Mouse (Mus musculus) liver, embryonic 15.5 days (tissue): ENCODE results near the gene Fam222b. TPM values are rescaled to one million over a fixed set of nuclear protein-coding genes. Genes with fewer than 3 reads are reported as not detected.
"Not testable (repeated sequence)": the region's sequence is repeated elsewhere in the genome, so short reads cannot be mapped to it uniquely, and the experiment has no call there.

Experiments
- ATAC-seq: fragments of 200-750 bp; cut with Nextera tagmentation; 2 replicates; pipeline ENCODE4 v1.8.0; 2017; ENCODE audit warnings: moderate number of reproducible peaks, mild to moderate bottlenecking, moderate library complexity; ENCODE audit not compliant: insufficient read depth
- H3K27ac ChIP-seq: fragments of 300-500 bp; sonication (generic); replicated peaks from 2 replicates; pipeline ENCODE4 v1.5.1; 2015; ENCODE audit warnings: mild to moderate bottlenecking, inconsistent platforms
- H3K27me3 ChIP-seq: fragments of 300-500 bp; sonication (generic); 2 replicates; pipeline ENCODE4 v1.6.1; 2015; ENCODE audit warnings: mild to moderate bottlenecking, inconsistent platforms
- H3K36me3 ChIP-seq: fragments of 300-500 bp; sonication (generic); replicated peaks from 2 replicates; pipeline ENCODE4 v1.6.1; 2015; ENCODE audit warnings: moderate library complexity, mild to moderate bottlenecking, inconsistent platforms
- H3K4me1 ChIP-seq: fragments of 300-500 bp; sonication (generic); replicated peaks from 2 replicates; pipeline ENCODE4 v1.6.1; 2015; ENCODE audit warnings: inconsistent platforms
- H3K4me2 ChIP-seq: fragments of 300-500 bp; sonication (generic); 2 replicates; pipeline ENCODE4 v1.6.1; 2015; ENCODE audit warnings: moderate library complexity, mild to moderate bottlenecking, inconsistent platforms
- H3K4me3 ChIP-seq: fragments of 300-500 bp; sonication (generic); replicated peaks from 2 replicates; pipeline ENCODE4 v1.5.1; 2015; ENCODE audit warnings: mild to moderate bottlenecking, inconsistent platforms
- H3K9ac ChIP-seq: fragments of 300-500 bp; sonication (generic); 2 replicates; pipeline ENCODE4 v1.6.1; 2015; ENCODE audit warnings: moderate library complexity, mild to moderate bottlenecking, inconsistent platforms
- H3K9me3 ChIP-seq: fragments of 300-500 bp; sonication (generic); replicated peaks from 2 replicates; pipeline ENCODE4 v1.6.1; 2016; ENCODE audit warnings: inconsistent platforms
- WGBS: fragments of 180-500 bp; shearing (Covaris S2); methylation state at CpG from one replicate; pipeline ENCODE4 v1.1.7; 2015; ENCODE audit warnings: mixed read lengths; ENCODE audit not compliant: insufficient replicate concordance; 5-methylcytosine and 5-hydroxymethylcytosine counted together
- polyA plus RNA-seq: library from polyadenylated mRNA; unstranded; fragments of >200 nt; fragmentation: Nextera tagmentation; extraction: Ambion mirVana; gene quantifications from 2 replicates; pipeline ENCODE4 v1.2.1, GENCODE M21; 2015

Fam222b gene
- polyA plus RNA-seq, result 4.2 and 4.3 TPM in 2 replicates

DNA sequence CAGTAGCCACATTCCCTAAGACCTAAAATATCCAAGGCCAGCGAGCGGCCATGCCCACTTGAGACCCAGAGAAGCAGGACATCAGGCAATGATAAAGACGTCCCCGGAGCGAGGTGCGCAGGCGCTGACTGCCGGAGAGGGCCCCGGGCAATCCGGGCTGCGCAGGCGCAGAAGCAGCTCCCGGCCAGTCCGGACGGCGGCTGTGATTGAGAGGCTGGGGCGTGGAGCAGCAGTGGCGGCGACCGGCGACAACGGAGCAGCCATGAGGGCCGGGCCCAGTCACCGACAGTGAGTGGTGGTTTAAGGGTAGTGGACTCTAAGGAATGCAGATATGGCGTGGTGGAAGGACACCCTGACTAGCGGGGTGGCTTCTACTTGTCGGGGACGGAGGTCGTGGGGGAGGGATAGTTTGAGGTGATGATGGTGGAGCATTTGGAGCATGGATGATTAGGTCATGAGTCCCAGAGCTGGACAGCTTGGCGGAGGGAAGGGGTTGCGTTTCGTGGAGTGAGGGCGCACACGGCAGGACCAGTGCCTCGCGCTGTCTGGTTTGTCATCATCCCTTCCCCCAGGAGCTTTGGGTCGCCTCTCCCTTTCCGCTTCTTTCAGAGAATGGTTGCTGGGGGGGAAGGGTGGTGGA lies at the start of gene Fam222b:
TSS of gene Fam222b (plus strand) at position 157 of the 640 bp plus-strand sequence.
- peaks cover 32% of the 10 kb centered on the region for H3K4me1 ChIP-seq
- H3K9ac ChIP-seq, result peak within 1 kb of the TSS; percentile 62
- peak within 1 kb of the TSS; percentile 55 for H3K27ac ChIP-seq
- H3K36me3 ChIP-seq, result no peaks in the 10 kb centered on the region
- peaks cover 10% of the 10 kb centered on the region; the same call in 1 of the 2 replicates for H3K27me3 ChIP-seq
- no peaks in the 10 kb centered on the region for H3K9me3 ChIP-seq
- WGBS, result under 1% methylated on average over 38 of the region's 38 CpGs
- peak within 1 kb of the TSS; percentile 94 for H3K4me2 ChIP-seq
- peak within 1 kb of the TSS; percentile 68 for H3K4me3 ChIP-seq
- ATAC-seq, result peak; percentile 89

DNA sequence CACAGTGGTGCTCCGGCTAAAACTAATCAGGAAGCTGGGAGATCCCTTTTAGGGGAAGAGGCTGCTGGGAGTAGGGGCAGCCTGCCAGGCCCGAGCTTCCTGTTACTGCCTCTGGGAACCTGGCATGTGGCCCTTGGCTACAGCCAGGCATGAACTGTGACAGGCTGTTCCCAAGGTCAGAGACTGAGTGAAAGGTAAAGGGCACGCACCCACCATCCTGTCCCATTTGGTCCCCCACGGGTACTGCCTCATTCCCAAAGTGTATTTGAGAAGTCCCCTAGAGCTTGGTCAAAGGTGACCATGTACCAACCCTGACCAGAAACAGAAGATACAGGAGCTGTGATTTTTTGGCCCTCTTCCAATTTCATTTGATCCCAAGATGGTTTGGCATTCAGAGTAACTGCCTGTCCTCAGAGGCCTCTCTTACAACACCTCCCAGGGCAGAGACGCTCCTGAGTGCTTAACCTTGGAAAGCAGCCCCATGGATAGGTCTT lies 49.7 kb upstream of the Fam222b start:
- Histone ChIP-seq H3K4me1 (peaks cover 21% of the 10 kb centered on the region; the same call in 1 of the 2 replicates), H3K4me3 (no peak overlapping the region), H3K27me3 (no peaks in the 10 kb centered on the region), H3K9ac (no peak overlapping the region), H3K36me3 (peaks cover 29% of the 10 kb centered on the region), H3K9me3 (no peaks in the 10 kb centered on the region), H3K27ac (no peak overlapping the region), H3K4me2 (no peak overlapping the region)
- ATAC-seq, result peak; percentile 28
- WGBS, result 73% methylated on average over 5 of the region's 5 CpGs

DNA sequence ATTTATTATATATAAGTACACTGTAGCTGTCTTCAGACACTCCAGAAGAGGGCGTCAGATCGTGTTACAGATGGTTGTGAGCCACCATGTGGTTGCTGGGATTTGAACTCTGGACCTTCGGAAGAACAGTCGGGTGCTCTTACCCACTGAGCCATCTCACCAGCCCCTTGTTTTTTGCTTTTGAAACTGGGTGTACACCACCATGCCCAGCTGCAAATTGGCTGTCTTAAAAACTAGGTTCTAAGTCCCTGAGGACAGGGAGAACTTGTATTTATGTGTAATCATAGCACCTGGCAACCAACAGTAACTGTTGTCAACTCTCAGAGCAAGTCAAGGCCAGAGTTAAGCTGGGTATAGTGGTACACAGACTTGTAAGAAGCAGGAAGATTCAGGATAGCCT lies 45.8 kb upstream of the Fam222b start:
- not testable (repeated sequence) for H3K4me3 ChIP-seq, H3K27ac ChIP-seq, ATAC-seq, H3K9ac ChIP-seq, H3K27me3 ChIP-seq, H3K9me3 ChIP-seq, H3K4me2 ChIP-seq
- peaks cover 31% of the 10 kb centered on the region for H3K4me1 ChIP-seq
- peaks cover 18% of the 10 kb centered on the region for H3K36me3 ChIP-seq
- 75% methylated on average over 4 of the region's 4 CpGs for WGBS

DNA sequence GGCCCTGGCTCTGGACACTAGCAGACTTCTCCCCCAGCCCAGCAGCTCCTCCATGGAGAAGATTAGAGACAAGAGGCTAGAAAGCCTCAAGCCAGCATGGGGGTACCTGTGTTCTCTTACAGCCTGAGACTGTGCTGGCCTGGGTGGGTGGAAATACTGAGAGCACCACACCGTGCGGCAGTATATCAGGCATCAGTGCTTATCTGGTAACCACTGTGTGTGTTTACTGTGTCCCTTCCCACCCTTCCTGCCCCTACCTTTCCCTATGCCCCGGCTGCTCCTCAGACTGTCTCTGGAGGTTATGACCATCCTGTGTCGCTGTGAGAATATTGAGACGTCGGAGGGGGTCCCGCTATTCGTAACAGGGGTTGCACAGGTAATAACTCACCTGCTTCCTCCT lies 41.4 kb upstream of the Fam222b start:
- Histone ChIP-seq H3K4me2 (peak overlapping the region; percentile 11; the same call in 1 of the 2 replicates), H3K27ac (peak overlapping the region; percentile 38; the same call in 1 of the 2 replicates), H3K9me3 (no peaks in the 10 kb centered on the region), H3K36me3 (peaks cover 56% of the 10 kb centered on the region), H3K27me3 (no peaks in the 10 kb centered on the region), H3K4me1 (peaks cover 23% of the 10 kb centered on the region), H3K4me3 (no peak overlapping the region), H3K9ac (0 out of 2 replicates have a peak overlapping the region, but pooled peaks have one; percentile 1)
- ATAC-seq, result peak; percentile 79
- 48% methylated on average over 8 of the region's 8 CpGs for WGBS

DNA sequence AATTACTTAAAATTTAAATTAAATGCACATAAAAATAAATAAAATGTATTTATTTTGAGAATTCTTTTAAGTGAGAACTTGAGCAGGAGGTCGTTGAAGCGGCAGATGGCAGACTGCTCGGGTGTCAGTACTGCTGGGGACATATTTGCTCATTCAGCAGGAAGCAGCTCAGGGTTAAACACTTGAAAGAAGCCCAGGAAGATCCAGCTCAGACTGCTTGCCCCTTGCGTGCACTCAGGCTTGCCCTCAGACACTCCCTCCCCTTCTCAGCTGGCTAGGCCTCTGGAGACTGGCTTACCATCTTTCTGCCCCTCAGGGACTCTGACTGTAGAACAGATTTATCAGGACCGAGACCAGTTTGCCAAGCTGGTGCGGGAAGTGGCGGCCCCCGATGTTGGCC lies 37.5 kb upstream of the Fam222b start:
- Histone ChIP-seq H3K9ac (no peak overlapping the region), H3K4me3 (no peak overlapping the region), H3K27me3 (no peaks in the 10 kb centered on the region), H3K27ac (no peak overlapping the region), H3K4me2 (no peak overlapping the region), H3K36me3 (peaks cover 57% of the 10 kb centered on the region), H3K4me1 (peaks cover 49% of the 10 kb centered on the region), H3K9me3 (no peaks in the 10 kb centered on the region)
- ATAC-seq, result no peak
- 83% methylated on average over 8 of the region's 8 CpGs for WGBS

GRCm38 (mm10) chr11:78059833-78060757 lies 34.4 kb upstream of the Fam222b start:
- H3K4me3 ChIP-seq, result peak overlapping the region; percentile 20
- 38% methylated on average over 9 of the region's 9 CpGs for WGBS
- H3K4me1 ChIP-seq, result peaks cover 57% of the 10 kb centered on the region
- peak; percentile 83 for ATAC-seq
- H3K9me3 ChIP-seq, result no peaks in the 10 kb centered on the region
- no peaks in the 10 kb centered on the region for H3K27me3 ChIP-seq
- peak overlapping the region; percentile 50 for H3K4me2 ChIP-seq
- H3K36me3 ChIP-seq, result peaks cover 46% of the 10 kb centered on the region
- peak overlapping the region; percentile 91 for H3K27ac ChIP-seq
- peak overlapping the region; percentile 43 for H3K9ac ChIP-seq

DNA sequence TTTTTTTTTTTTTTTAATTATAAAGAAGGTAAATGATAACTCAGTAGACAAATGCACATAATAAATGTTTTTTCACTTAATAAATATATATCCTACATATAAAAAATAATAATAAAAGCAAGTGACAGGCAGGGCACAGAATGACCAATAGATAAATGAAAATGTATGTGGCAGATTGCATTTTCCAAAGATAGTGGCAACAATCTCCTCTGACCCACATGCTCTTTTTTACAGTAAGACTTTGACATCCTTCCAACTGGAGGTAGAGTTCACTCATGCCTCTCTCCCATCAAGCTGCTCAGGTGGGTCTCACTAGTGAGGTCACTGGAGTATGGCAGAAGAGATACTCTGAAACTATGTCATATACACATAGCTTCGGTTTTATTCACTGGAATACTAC lies 31.9 kb upstream of the Fam222b start:
- Histone ChIP-seq H3K4me1 (peaks cover 80% of the 10 kb centered on the region), H3K9me3 (no peaks in the 10 kb centered on the region), H3K27me3 (no peaks in the 10 kb centered on the region), H3K27ac (peak overlapping the region; percentile 100), H3K9ac (peak overlapping the region; percentile 33), H3K4me2 (no peak overlapping the region), H3K4me3 (no peak overlapping the region), H3K36me3 (peaks cover 23% of the 10 kb centered on the region)
- ATAC-seq, result no peak
- WGBS, result 54% methylated on average over 1 of the region's 1 CpGs

GRCm38 (mm10) chr11:78065906-78066305 lies 28.6 kb upstream of the Fam222b start:
- H3K27ac ChIP-seq, result peak overlapping the region; percentile 100
- 23% methylated on average over 2 of the region's 2 CpGs for WGBS
- peak overlapping the region; percentile 24 for H3K4me3 ChIP-seq
- H3K4me1 ChIP-seq, result peaks cover 94% of the 10 kb centered on the region
- no peaks in the 10 kb centered on the region for H3K27me3 ChIP-seq
- H3K9me3 ChIP-seq, result no peaks in the 10 kb centered on the region
- peak overlapping the region; percentile 78 for H3K4me2 ChIP-seq
- peak; percentile 80 for ATAC-seq
- no peaks in the 10 kb centered on the region for H3K36me3 ChIP-seq
- H3K9ac ChIP-seq, result peak overlapping the region; percentile 70

DNA sequence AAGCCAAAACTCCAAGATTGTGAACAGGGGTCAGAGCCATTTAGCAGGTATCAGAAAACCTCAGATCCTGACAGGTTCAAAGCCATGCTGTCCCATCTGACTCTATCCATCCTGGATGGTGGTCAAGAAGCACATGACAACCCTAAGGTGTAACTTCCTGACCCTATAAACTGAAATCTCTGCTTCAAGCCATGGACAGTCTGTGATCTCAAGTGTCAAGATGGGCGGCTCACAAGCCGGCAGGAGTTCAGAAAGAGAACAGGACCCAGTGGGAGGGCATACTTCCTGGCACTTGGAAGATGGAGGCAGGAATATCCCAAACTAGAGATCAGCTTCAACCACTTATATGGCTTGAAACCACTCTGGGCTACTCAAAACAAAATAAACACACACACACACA lies 27.8 kb upstream of the Fam222b start:
- peak overlapping the region; percentile 100 for H3K27ac ChIP-seq
- peak overlapping the region; percentile 78 for H3K4me2 ChIP-seq
- H3K4me3 ChIP-seq, result peak overlapping the region; percentile 24
- H3K4me1 ChIP-seq, result peaks cover 91% of the 10 kb centered on the region
- no peaks in the 10 kb centered on the region for H3K36me3 ChIP-seq
- WGBS, result 68% methylated on average over 2 of the region's 2 CpGs
- H3K9me3 ChIP-seq, result no peaks in the 10 kb centered on the region
- peak overlapping the region; percentile 70 for H3K9ac ChIP-seq
- ATAC-seq, result no peak
- no peaks in the 10 kb centered on the region for H3K27me3 ChIP-seq

GRCm38 (mm10) chr11:78067566-78067965 lies 26.9 kb upstream of the Fam222b start:
- H3K27ac ChIP-seq, result peak overlapping the region; percentile 100
- no peaks in the 10 kb centered on the region for H3K9me3 ChIP-seq
- peak overlapping the region; percentile 78 for H3K4me2 ChIP-seq
- peak overlapping the region; percentile 70 for H3K9ac ChIP-seq
- peaks cover 83% of the 10 kb centered on the region for H3K4me1 ChIP-seq
- 67% methylated on average over 5 of the region's 5 CpGs for WGBS
- ATAC-seq, result no peak
- H3K27me3 ChIP-seq, result no peaks in the 10 kb centered on the region
- peak overlapping the region; percentile 69 for H3K4me3 ChIP-seq
- peaks cover 4% of the 10 kb centered on the region; the same call in 1 of the 2 replicates for H3K36me3 ChIP-seq

DNA sequence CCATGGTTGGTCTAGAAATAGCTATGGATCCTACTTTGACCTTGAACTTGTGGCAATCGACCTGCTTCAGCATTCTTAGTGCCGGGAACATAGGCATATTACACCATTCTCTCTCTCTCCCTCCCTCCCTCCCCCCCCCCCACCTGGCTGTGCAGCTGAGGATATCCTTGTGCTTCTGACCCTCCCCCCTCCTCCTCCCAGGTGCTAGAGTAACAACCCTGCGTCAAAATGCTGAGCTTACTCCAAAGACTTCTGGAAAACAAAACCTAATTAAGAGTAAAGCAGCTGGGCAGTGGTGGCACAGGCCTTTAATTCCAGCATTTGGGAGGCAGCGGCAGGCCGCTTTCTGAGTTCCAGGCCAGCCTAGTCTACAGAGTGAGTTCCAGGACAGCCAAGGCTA lies 25.3 kb upstream of the Fam222b start:
- Histone ChIP-seq H3K27me3 (no peaks in the 10 kb centered on the region), H3K4me3 (peak overlapping the region; percentile 69), H3K27ac (peak overlapping the region; percentile 100), H3K9ac (peak overlapping the region; percentile 70), H3K36me3 (peaks cover 20% of the 10 kb centered on the region), H3K4me2 (peak overlapping the region; percentile 78), H3K9me3 (no peaks in the 10 kb centered on the region), H3K4me1 (peaks cover 67% of the 10 kb centered on the region)
- ATAC-seq, result no peak
- WGBS, result 16% methylated on average over 5 of the region's 5 CpGs
